In the genomic region with DNA sequence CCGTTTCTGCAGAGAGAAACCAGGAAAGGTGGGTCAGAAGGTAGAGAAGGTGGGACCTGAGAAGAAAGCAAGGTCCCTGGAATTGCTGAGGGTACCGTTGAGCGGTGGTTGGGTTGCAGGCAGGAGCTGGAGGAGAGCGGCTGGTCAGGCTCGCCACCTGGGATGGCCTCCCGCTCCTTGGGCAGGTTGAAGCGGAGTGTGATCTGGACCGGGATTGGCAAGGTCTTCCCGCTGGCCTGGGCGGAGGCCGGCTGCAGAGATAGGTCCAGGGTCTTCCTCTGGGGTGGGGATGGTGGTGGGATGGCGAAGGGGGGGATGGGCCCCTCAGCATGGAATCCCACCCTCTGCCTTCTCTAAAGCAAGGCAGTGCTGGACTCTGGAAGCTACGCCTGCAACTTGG, we compare ENCODE assay signal across 8 mouse cellular contexts. TPM values are rescaled to one million over a fixed set of nuclear protein-coding genes. Genes with fewer than 3 reads are reported as not detected.
A peak's percentile ranks its signal among the peaks of the same experiment; 100 is the strongest.
DNase-seq lines count a peak whose midpoint lies in the region; ATAC-seq and TF ChIP-seq lines count a peak whose summit lies in the region.

No protein-coding gene starts in this region.

- 93% methylated on average over 13 of the region's 13 CpGs for WGBS in heart, embryonic 13.5 days
- 95% methylated on average over 13 of the region's 13 CpGs for WGBS in heart, adult 2 months
- WGBS in hindbrain, embryonic 11.5 days = 98% methylated on average over 13 of the region's 13 CpGs
- 97% methylated on average over 13 of the region's 13 CpGs for WGBS in midbrain, embryonic 12.5 days

- H3K79me2 ChIP-seq in heart, adult 2 months (replicated peaks; ENCODE audit: control insufficient read depth, insufficient read depth, low read length) = no peaks in the 10 kb centered on the region

- no peak for TF ChIP-seq CTCF in heart, adult 2 months (IDR thresholded peaks at IDR 0.05)

- H3K27me3 ChIP-seq in heart, embryonic 13.5 days (replicated peaks) = peaks cover 4% of the 10 kb centered on the region; the same call in 1 of the 2 replicates
- no peaks in the 10 kb centered on the region for H3K27me3 ChIP-seq in heart, adult 2 months (ENCODE audit: control insufficient read depth, insufficient read depth, low read length)
- no peaks in the 10 kb centered on the region for H3K27me3 ChIP-seq in hindbrain, embryonic 11.5 days (ENCODE audit: control insufficient read depth, insufficient read depth, low read length)
- H3K27me3 ChIP-seq in midbrain, embryonic 12.5 days = peaks cover 5% of the 10 kb centered on the region; the same call in 1 of the 2 replicates

- no peak for ATAC-seq in heart, embryonic 13.5 days (ENCODE audit: extremely low read depth, insufficient number of reproducible peaks, low FRiP score, low TSS enrichment)
- no peak for ATAC-seq in hindbrain, embryonic 11.5 days (ENCODE audit: low FRiP score)
- no peak for ATAC-seq in midbrain, embryonic 12.5 days (ENCODE audit: low FRiP score, low read depth)
- ATAC-seq in erythroid progenitor cell, adult 5-6 weeks (replicated peaks; ENCODE audit: low FRiP score, poor library complexity, severe bottlenecking) = no peak

- H3K4me2 ChIP-seq in heart, embryonic 13.5 days = peak overlapping the region; percentile 88
- peak overlapping the region; percentile 66 for H3K4me2 ChIP-seq in hindbrain, embryonic 11.5 days (replicated peaks; ENCODE audit: low read depth, low read length)
- H3K4me2 ChIP-seq in midbrain, embryonic 12.5 days (replicated peaks) = peak overlapping the region; percentile 57

- H3K36me3 ChIP-seq in heart, embryonic 13.5 days = peaks cover 53% of the 10 kb centered on the region
- no peaks in the 10 kb centered on the region for H3K36me3 ChIP-seq in heart, adult 2 months (ENCODE audit: control insufficient read depth, insufficient read depth, low read length)
- peaks cover 9% of the 10 kb centered on the region for H3K36me3 ChIP-seq in hindbrain, embryonic 11.5 days (ENCODE audit: control insufficient read depth, insufficient read depth, low read length)
- peaks cover 53% of the 10 kb centered on the region for H3K36me3 ChIP-seq in midbrain, embryonic 12.5 days

- intact Hi-C loops in heart, adult 2 months (cut with DNase I) = loop anchor here (2.0 kb wide), 2 partner anchors 28 to 40 kb away; a partner anchor contains a TSS

- no peak for TF ChIP-seq POLR2A in heart, adult 2 months (IDR thresholded peaks at IDR 0.05; ENCODE audit: insufficient read depth, low read depth, low read length)

- H3K9me3 ChIP-seq in heart, embryonic 13.5 days = no peaks in the 10 kb centered on the region
- H3K9me3 ChIP-seq in hindbrain, embryonic 11.5 days (ENCODE audit: control insufficient read depth, low read length) = no peaks in the 10 kb centered on the region
- H3K9me3 ChIP-seq in midbrain, embryonic 12.5 days = no peaks in the 10 kb centered on the region

- H3K4me3 ChIP-seq in heart, embryonic 13.5 days = peak overlapping the region; percentile 71
- H3K4me3 ChIP-seq in heart, adult 2 months = no peak overlapping the region
- peak overlapping the region; percentile 96; the same call in 1 of the 2 replicates for H3K4me3 ChIP-seq in brown adipose tissue, adult 24 weeks (ENCODE audit: insufficient read depth, low read depth, low read length)
- H3K4me3 ChIP-seq in hindbrain, embryonic 11.5 days (ENCODE audit: low read depth, low read length) = peak overlapping the region; percentile 71
- peak overlapping the region; percentile 74 for H3K4me3 ChIP-seq in midbrain, embryonic 12.5 days

- H3K4me1 ChIP-seq in heart, embryonic 13.5 days = peaks cover 27% of the 10 kb centered on the region
- peaks cover 5% of the 10 kb centered on the region for H3K4me1 ChIP-seq in heart, adult 2 months (ENCODE audit: control insufficient read depth, insufficient read depth, low read length)
- peaks cover 4% of the 10 kb centered on the region for H3K4me1 ChIP-seq in brown adipose tissue, adult 24 weeks (ENCODE audit: control insufficient read depth, insufficient read depth, insufficient read length, low read length)
- peaks cover 4% of the 10 kb centered on the region; the same call in 1 of the 2 replicates for H3K4me1 ChIP-seq in hindbrain, embryonic 11.5 days (replicated peaks; ENCODE audit: control insufficient read depth, insufficient read depth, low read length)
- H3K4me1 ChIP-seq in midbrain, embryonic 12.5 days = peaks cover 28% of the 10 kb centered on the region

- peak overlapping the region; percentile 96 for H3K27ac ChIP-seq in heart, embryonic 13.5 days (replicated peaks)
- H3K27ac ChIP-seq in heart, adult 2 months = no peak overlapping the region
- H3K27ac ChIP-seq in brown adipose tissue, adult 24 weeks (replicated peaks; ENCODE audit: low read depth, low read length) = no peak overlapping the region
- no peak overlapping the region for H3K27ac ChIP-seq in hindbrain, embryonic 11.5 days (ENCODE audit: low read depth, low read length)
- peak overlapping the region; percentile 99; the same call in 1 of the 2 replicates for H3K27ac ChIP-seq in midbrain, embryonic 12.5 days (replicated peaks)

- DNase-seq in heart, adult 2 months = no peak
- DNase-seq in hindbrain, embryonic 11.5 days (ENCODE audit: low spot score) = no peak
- DNase-seq in left cerebral cortex, adult 18-20 months (ENCODE audit: low spot score in 2 of 2) = no peak
- no peak for DNase-seq in layer of hippocampus, postnatal 36 days

- TF ChIP-seq EP300 in heart, adult 2 months (IDR thresholded peaks at IDR 0.05; ENCODE audit: insufficient read depth, low read depth, low read length) = no peak

- H3K9ac ChIP-seq in heart, embryonic 13.5 days = peak overlapping the region; percentile 86
- H3K9ac ChIP-seq in heart, adult 2 months (ENCODE audit: low read depth, low read length) = no peak overlapping the region
- no peak overlapping the region for H3K9ac ChIP-seq in hindbrain, embryonic 11.5 days (ENCODE audit: low read depth, low read length)
- H3K9ac ChIP-seq in midbrain, embryonic 12.5 days (replicated peaks) = peak overlapping the region; percentile 79

RNA-seq across cellular contexts. Expression of a gene that starts 1.3 kb away (rescaled TPM):
- 31.0 and 31.5 TPM in 2 replicates for polyA plus RNA-seq in heart, embryonic 13.5 days (2015; fragmentation: Nextera tagmentation; extraction: Ambion mirVana)
- total RNA-seq in heart, adult 2 months (2021) = 10 to 100 TPM; 27.0 to 27.5 TPM
- polyA plus RNA-seq in heart, adult 2 months (2012; rRNA removed) = 36.1 and 56.9 TPM in 2 replicates
- polyA plus RNA-seq in brown adipose tissue, adult 24 weeks (2012; ENCODE audit: insufficient read depth, insufficient read length, missing spikeins) = 17.0 and 26.3 TPM in 2 replicates
- 36.9 and 39.3 TPM in 2 replicates for polyA plus RNA-seq in hindbrain, embryonic 11.5 days (2014; fragmentation: Nextera tagmentation; extraction: Ambion mirVana)
- polyA plus RNA-seq in midbrain, embryonic 12.5 days (2016; fragmentation: Nextera tagmentation; extraction: Ambion mirVana) = 80.4 and 81.6 TPM in 2 replicates
- total RNA-seq in left cerebral cortex, adult 18-20 months (2021) = 10 to 100 TPM; 92.6 to 96.3 TPM
- total RNA-seq in erythroid progenitor cell, adult 5-6 weeks (2015; ENCODE audit: low replicate concordance) = 31.0 and 42.8 TPM in 2 replicates
- total RNA-seq in erythroid progenitor cell, adult 5-6 weeks (2017; ENCODE audit: low replicate concordance) = 29.1 and 35.0 TPM in 2 replicates
- 10 to 100 TPM; 80.1 to 91.1 TPM for total RNA-seq in layer of hippocampus, postnatal 36 days (2021)

RNA-seq across cellular contexts. Expression of a gene that starts 7.0 kb away (rescaled TPM):
- 109 and 113 TPM in 2 replicates for polyA plus RNA-seq in heart, embryonic 13.5 days (2015; fragmentation: Nextera tagmentation; extraction: Ambion mirVana)
- total RNA-seq in heart, adult 2 months (2021) = 10 to 100 TPM; 50.2 to 58.6 TPM
- polyA plus RNA-seq in heart, adult 2 months (2012; rRNA removed) = 18.7 and 37.1 TPM in 2 replicates
- 55.5 and 74.0 TPM in 2 replicates for polyA plus RNA-seq in brown adipose tissue, adult 24 weeks (2012; ENCODE audit: insufficient read depth, insufficient read length, missing spikeins)
- 143 and 148 TPM in 2 replicates for polyA plus RNA-seq in hindbrain, embryonic 11.5 days (2014; fragmentation: Nextera tagmentation; extraction: Ambion mirVana)
- polyA plus RNA-seq in midbrain, embryonic 12.5 days (2016; fragmentation: Nextera tagmentation; extraction: Ambion mirVana) = 137 and 165 TPM in 2 replicates
- 10 to 100 TPM; 83.1 to 83.4 TPM for total RNA-seq in left cerebral cortex, adult 18-20 months (2021)
- 87.2 and 123 TPM in 2 replicates for total RNA-seq in erythroid progenitor cell, adult 5-6 weeks (2015; ENCODE audit: low replicate concordance)
- 36.2 and 100.0 TPM in 2 replicates for total RNA-seq in erythroid progenitor cell, adult 5-6 weeks (2017; ENCODE audit: low replicate concordance)
- total RNA-seq in layer of hippocampus, postnatal 36 days (2021) = 10 to 100 TPM; 80.2 to 88.0 TPM

RNA-seq across cellular contexts. Expression of a gene that starts 28.6 kb away (rescaled TPM):
- 35.9 and 37.4 TPM in 2 replicates for polyA plus RNA-seq in heart, embryonic 13.5 days (2015; fragmentation: Nextera tagmentation; extraction: Ambion mirVana)
- 10 to 100 TPM; 26.8 to 32.5 TPM for total RNA-seq in heart, adult 2 months (2021)
- polyA plus RNA-seq in heart, adult 2 months (2012; rRNA removed) = 39.8 and 57.2 TPM in 2 replicates
- polyA plus RNA-seq in brown adipose tissue, adult 24 weeks (2012; ENCODE audit: insufficient read depth, insufficient read length, missing spikeins) = 22.8 and 24.6 TPM in 2 replicates
- polyA plus RNA-seq in hindbrain, embryonic 11.5 days (2014; fragmentation: Nextera tagmentation; extraction: Ambion mirVana) = 27.2 and 29.6 TPM in 2 replicates
- 34.2 and 37.6 TPM in 2 replicates for polyA plus RNA-seq in midbrain, embryonic 12.5 days (2016; fragmentation: Nextera tagmentation; extraction: Ambion mirVana)
- total RNA-seq in left cerebral cortex, adult 18-20 months (2021) = 10 to 100 TPM; 18.8 to 22.0 TPM
- total RNA-seq in erythroid progenitor cell, adult 5-6 weeks (2015; ENCODE audit: low replicate concordance) = 18.4 and 26.0 TPM in 2 replicates
- total RNA-seq in erythroid progenitor cell, adult 5-6 weeks (2017; ENCODE audit: low replicate concordance) = 7.2 and 14.8 TPM in 2 replicates
- 10 to 100 TPM; 17.2 to 17.7 TPM for total RNA-seq in layer of hippocampus, postnatal 36 days (2021)

RNA-seq across cellular contexts. Expression of a gene that starts 40.9 kb away (rescaled TPM):
- polyA plus RNA-seq in heart, embryonic 13.5 days (2015; fragmentation: Nextera tagmentation; extraction: Ambion mirVana) = 2.2 and 2.7 TPM in 2 replicates
- total RNA-seq in heart, adult 2 months (2021) = 1 to 10 TPM; 3.0 to 3.3 TPM
- 3.0 and 3.1 TPM in 2 replicates for polyA plus RNA-seq in heart, adult 2 months (2012; rRNA removed)
- polyA plus RNA-seq in brown adipose tissue, adult 24 weeks (2012; ENCODE audit: insufficient read depth, insufficient read length, missing spikeins) = 1.3 and 2.1 TPM in 2 replicates
- 1.4 and 1.5 TPM in 2 replicates for polyA plus RNA-seq in hindbrain, embryonic 11.5 days (2014; fragmentation: Nextera tagmentation; extraction: Ambion mirVana)
- polyA plus RNA-seq in midbrain, embryonic 12.5 days (2016; fragmentation: Nextera tagmentation; extraction: Ambion mirVana) = 2.2 and 2.6 TPM in 2 replicates
- total RNA-seq in left cerebral cortex, adult 18-20 months (2021) = 1 to 10 TPM; 5.7 to 6.1 TPM
- total RNA-seq in erythroid progenitor cell, adult 5-6 weeks (2015; ENCODE audit: low replicate concordance) = 3.8 and 8.3 TPM in 2 replicates
- total RNA-seq in erythroid progenitor cell, adult 5-6 weeks (2017; ENCODE audit: low replicate concordance) = 6.4 and 11.0 TPM in 2 replicates
- 1 to 10 TPM; 5.8 to 7.0 TPM for total RNA-seq in layer of hippocampus, postnatal 36 days (2021)

RNA-seq across cellular contexts. Expression of a gene that starts 48.3 kb away (rescaled TPM):
- 0.07 and 0.13 TPM in 2 replicates for polyA plus RNA-seq in heart, embryonic 13.5 days (2015; fragmentation: Nextera tagmentation; extraction: Ambion mirVana)
- not detected for total RNA-seq in heart, adult 2 months (2021)
- 0.04 TPM in 1 of 2 replicates, not detected in the other for polyA plus RNA-seq in heart, adult 2 months (2012; rRNA removed)
- polyA plus RNA-seq in brown adipose tissue, adult 24 weeks (2012; ENCODE audit: insufficient read depth, insufficient read length, missing spikeins) = not detected in 2 replicates
- polyA plus RNA-seq in hindbrain, embryonic 11.5 days (2014; fragmentation: Nextera tagmentation; extraction: Ambion mirVana) = 0.40 and 0.52 TPM in 2 replicates
- 0.08 and 0.14 TPM in 2 replicates for polyA plus RNA-seq in midbrain, embryonic 12.5 days (2016; fragmentation: Nextera tagmentation; extraction: Ambion mirVana)
- total RNA-seq in left cerebral cortex, adult 18-20 months (2021) = not detected
- not detected in 2 replicates for total RNA-seq in erythroid progenitor cell, adult 5-6 weeks (2015; ENCODE audit: low replicate concordance)
- total RNA-seq in erythroid progenitor cell, adult 5-6 weeks (2017; ENCODE audit: low replicate concordance) = not detected in 2 replicates
- not detected for total RNA-seq in layer of hippocampus, postnatal 36 days (2021)

Comparison
In these comparisons a context has a peak if more than half of its experiments do, and no peak if none do; other contexts are left out.
1. H3K27ac ChIP-seq: peak in heart, embryonic 13.5 days (single experiment) and midbrain, embryonic 12.5 days (single experiment); none in heart, adult 2 months (single experiment), brown adipose tissue, adult 24 weeks (single experiment) and hindbrain, embryonic 11.5 days (single experiment).
2. H3K9ac ChIP-seq: peak in heart, embryonic 13.5 days (single experiment) and midbrain, embryonic 12.5 days (single experiment); none in heart, adult 2 months (single experiment) and hindbrain, embryonic 11.5 days (single experiment).
3. Peak in every context shown above with its lines, with median percentiles within 50 percentile points of each other: H3K4me2 ChIP-seq.